Mouse (Mus musculus) spleen, postnatal 36 days (tissue): ENCODE measurements around the gene Fgd5.
"Not testable (repeated sequence)": the region's sequence is repeated elsewhere in the genome, so short reads cannot be mapped to it uniquely, and the experiment has no call there.

Source experiments
- DNase-seq, 2 experiments: peaks; one replicate each; pipeline ENCODE4 v3.0.0; 2022; ENCODE audit warnings: low spot score in 2 of 2, mixed read lengths in 1 of 2

Fgd5 gene

DNA sequence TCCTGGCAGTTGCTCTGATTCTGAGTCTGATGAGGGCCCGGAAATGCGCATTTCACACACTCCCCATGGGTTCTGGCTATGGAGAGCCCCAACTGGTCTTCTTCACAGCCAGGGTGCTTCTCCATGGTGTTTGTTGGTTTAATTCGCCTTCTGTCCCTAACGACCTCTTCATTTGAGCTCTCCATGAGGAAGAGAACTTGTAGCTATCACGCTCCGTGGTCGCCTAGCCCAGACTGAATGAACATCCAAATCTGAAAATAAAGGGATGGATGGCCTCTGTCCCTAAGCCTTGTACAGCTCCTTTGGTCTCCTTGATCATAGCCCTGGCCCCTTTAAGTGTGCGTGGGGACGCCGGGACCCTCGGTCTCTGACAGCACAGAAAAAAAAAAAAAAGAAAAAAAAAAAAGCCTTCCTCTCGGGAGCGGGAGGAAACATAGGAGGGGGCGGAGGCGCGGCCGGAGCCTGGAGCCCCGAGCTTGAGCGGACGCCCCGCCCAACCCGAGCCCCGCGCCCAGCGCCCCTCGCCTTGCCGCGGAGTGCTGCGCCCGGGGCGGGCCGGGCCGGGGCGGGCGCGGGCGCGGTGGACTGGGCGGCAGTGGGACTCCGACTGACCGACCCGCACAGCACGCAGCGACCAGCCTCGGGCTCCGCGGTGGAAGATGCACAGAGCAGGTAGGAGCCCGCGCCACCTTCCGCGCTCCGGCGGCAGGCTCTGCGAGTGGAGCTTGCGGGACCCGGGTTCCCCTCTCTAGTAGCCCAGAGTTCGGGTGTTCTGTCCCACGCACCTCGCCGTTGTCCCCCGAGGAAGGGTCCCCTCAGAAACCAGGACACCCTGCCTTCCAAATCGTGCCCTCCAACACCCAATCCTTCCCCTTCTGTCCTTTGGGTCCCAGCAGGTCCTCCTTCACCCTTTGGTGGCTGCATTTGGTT lies at the start of gene Fgd5:
TSS of gene Fgd5 (plus strand) at position 508 of the 930 bp plus-strand sequence.
- DNase-seq: no peak

DNA sequence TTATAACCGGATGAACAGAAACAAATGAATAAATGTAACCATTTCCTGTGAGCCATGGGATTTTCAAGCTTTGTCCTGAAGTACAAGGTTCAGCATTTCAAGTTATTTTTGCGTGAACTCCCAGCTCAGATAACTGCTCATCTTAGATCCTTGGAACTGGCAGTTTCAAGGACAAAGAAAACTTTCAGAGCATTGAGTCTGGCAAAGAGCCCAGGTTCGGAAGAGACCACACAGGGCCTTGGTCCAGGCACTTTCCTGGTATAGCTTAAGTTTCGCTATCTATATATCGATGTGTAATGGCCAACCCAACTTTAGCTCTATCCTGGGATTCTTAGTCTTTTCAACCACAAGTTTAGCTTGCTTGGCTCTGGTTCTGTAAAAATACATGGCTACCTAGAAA lies 47.4 kb upstream of the Fgd5 start:
- DNase-seq: no peak

DNA sequence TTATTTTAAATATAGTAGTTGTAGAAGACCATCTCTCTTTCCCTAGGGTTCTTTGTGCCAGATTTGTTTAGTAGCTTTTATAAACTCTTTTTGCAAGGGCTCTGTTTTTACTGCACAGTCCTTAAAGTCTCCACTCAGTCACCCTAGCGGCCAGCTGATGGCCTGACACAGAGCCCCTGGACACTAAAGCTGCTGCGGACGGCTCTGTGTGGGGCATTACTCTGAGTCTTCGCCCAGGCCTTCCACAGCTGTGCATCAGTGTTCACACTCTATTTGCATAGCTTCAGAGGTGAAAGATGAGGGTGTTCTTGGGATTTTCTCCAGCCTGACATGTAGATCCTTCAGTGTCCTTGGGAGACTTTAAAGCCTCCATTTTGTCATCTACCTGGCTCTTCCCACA lies 40.2 kb upstream of the Fgd5 start:
- DNase-seq: no peak

DNA sequence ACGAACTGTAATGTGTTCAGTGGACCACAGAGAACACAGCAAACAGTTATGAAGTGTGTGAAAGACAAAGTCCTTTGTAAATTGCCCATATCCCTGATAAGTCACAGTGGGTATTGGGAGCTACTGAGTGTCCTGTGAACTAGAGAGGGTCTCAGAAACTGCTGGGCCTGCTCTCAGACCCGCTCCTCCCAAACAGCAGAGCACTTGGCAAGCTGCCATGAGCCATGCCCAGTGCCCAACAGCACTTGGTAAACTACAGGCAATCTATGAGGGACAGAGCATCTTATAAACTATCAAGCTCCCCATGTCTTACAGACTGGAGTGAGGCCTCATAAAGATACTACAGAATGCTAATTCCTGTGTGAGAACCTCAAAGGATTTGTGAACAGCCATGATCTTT lies 30.3 kb upstream of the Fgd5 start:
- DNase-seq: no peak

DNA sequence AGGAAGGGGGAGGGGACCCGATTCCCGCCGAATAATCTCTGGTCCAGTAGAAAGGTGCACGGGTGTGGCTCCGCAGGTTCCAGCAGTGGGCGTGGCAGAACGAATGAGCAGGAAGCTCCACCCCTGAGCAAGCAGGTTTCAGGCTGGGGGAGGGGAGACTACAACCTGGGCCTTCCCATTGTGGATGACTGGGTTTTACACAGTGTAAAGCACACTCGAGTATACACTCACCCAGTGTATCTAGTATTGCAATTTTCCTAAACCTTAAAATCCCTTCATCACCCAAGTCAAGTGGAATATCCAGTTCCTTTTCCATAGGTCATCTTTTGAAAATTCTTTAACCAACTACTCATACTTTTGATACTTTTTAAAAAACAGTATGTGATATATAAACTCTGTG lies 20.7 kb upstream of the Fgd5 start:
- DNase-seq: not testable (repeated sequence)

DNA sequence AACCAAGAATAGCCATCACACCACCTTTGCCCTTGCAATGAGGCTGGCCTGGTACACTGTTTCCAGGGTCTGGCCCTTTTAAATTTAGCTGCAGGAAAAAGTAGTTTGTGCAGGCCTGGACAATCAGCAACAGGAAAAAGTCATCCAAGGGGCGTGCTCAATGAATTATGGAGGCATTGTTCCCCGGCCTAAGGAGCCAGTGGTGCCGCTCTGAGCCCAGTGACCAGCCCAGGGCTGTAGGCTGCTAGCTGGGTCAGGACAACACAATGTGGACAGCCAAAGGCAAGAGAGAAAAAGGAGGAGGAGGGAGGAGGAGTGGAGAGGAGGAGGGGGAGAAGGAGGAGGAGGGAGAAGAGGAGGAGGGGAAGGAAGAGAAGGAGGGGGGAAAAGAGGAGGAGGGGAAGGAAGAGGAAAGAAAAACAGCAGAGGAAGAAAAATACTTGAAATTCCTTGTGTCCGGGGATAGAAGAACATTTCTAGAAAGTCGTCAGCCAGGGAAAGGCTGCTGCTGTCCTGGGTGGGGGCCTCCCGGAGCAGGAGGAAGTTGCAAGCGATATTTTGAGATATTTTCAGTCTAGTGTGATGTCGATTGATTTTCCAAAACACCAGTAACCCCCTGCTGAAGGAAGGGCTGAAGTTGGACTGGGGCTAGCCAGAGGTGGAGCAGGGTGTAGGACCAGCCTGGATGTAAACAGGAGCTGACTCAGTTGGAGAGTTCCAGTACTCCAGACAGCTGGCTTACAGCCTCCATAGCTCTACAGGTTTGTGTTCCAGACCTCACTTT lies 18.5 kb upstream of the Fgd5 start:
- no peak for DNase-seq

DNA sequence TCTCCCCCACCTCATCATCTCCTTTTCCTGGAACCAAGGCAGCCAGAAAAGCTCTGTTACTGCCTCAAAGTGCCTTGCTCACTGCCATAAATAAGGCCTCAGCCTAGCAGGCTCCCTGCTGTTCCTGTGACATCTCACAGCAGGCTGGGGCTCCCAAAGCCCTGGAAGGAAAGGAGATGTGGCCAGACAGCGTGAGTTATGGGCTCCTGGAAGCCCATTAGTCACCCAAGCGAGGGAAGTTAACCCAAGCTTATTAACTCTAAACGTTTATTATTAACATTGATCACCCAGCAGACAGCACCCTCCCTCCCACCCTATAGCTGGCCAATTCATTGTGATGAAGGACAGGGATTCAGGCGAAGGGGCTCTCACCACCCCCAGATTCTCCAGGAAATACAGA lies 15.2 kb upstream of the Fgd5 start:
- DNase-seq: no peak

DNA sequence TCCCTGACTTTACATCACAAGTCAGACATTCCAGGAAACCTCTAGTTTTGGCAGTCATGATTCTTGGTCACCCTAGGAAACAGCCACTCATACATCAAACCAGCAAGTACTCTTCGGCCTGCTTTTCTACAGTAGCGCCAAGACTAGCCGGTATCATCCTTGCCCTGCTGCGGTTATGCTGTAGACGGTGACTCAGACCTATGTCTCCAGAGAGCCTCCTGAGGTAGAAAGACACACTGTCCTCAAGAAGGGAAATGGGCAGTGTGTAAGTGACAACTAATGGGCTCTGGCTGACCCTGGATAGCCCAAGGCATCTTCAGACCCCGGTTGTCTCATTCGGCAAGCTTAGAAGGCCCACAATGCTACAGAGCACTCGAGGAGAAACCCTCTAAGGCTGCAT lies 13.6 kb upstream of the Fgd5 start:
- DNase-seq: no peak

DNA sequence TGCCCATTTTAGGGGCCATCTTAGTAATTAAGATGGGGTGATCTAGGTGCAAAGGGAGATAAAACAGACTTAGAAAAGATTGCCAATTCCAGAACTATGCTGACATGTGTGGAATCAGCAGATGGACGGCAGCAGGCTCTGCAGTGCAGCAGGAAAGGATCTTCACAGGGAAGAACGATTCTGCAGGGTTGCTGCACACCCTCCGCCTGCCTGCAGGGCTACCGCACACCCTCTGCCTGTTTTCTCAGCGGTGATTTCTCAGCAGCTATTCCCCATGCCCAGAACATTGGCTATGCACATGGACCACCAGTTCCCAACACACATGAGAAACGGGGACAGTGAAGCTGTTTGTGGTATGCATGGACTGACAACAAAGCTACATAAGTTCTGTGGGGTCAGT lies 12.7 kb upstream of the Fgd5 start:
- DNase-seq: no peak

DNA sequence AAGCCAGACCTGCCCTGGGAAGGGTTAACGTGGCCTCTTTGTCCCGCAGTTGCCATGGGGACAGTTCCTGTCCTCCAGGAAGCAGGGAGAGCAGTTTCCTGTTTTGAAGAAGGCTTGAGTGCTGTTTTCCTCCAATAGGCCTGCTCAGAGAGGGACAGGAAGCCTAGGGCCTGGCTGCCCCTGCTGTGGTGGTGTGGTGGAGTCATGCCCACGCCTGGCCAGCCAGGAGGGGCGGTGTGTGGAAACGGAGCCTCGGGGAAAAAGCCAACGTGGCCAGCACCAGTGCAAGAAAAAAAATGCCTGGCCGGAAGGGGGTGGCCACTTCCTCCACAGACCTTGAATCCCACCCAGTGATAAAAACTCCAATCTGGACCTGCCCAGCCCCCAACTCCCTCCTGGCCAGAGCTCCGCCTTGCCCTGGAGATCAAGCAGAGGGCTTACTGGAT lies 6.5 kb upstream of the Fgd5 start:
- peak; percentile 9 to 22 for DNase-seq

DNA sequence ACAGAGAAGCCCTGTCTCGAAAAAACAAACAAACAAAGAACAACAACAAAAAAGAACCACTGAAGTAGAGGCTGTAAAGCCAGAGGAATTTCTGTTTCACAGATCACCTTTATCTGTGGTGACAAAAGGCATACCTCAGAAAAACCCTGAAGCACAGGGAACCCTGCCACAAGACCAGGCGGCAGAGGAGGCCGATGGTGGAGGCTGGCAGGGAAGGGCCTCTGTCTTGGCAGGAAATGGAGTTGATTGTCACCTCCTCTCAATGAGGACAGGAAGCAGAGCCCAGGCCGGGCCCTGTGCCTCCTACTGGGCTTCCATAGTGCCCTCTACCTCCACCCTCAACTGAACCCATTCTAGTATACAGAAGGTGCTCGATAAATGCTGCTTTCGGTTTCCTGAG lies 4.7 kb upstream of the Fgd5 start:
- no peak for DNase-seq

DNA sequence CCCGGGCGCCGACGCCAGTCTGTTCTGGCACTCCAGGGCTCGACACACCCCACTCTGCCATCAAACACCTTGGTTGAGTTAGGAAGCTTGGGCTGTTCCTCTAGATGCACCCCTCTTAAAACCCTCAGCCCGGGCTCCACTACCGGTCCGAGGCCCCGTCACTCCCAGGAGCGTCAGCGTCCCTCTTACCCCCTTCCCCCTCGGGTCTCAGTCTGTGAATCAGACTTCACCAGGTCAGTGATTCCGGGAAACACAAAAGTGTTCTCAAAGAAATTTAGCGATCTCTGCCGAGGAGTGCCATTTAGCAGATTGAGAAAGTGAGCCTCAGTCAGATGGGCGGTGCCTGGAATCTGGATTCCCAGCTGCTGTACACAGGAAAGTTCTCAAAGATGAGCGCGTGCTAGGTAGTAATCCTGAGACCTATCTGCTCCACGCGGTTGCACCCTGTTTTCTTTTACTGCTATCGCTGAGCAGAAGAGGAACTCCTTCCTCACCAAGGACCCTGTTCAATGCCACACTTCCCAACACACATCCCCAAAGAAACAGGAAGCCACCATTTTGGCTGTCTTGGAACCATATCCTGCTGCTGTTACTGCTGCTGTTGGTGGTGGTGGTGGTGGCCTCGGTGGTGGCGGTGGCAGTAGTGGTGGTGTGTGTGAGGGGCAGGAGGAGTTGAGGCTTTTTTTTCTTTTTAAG lies 771 bp downstream of the Fgd5 start:
- DNase-seq: no peak

DNA sequence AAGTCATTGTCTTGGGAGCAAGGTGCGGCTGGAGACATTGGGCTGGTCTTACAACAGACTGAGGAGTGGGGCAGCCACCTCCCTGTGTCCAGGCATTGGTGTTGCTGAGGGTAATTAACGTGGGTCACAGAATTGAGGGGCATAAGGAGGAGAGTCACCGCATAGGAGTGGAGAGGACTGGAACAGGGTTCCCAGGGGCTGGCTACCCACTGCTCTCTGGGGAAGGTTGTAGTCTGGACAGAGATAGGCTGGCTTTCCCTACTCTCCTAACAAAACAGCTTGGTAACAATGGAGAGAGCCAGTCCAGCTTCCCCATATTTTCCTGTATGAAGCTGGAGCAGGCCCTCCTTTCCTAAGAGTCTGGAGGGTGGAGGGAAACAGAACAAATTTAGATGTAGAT lies 1.3 kb downstream of the Fgd5 start:
- no peak for DNase-seq

DNA sequence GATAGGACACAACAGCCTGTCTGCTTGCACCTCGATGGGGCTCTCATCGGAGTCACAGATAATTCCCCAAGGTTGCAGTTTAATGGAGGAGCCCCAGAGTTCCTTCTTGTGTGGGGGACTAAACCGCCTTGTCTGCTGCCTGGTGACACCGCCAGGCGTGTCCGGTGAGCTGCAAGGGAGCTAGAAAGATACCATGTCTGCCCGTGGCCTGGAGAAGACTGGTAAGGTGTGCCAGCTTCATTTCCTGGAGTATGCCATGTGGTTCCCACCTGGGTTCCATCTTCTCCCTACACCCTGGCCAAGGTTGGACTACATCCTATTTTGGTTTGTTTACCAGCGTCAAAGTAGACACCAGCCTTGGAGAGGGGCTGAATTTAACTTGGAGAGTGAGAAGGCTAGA lies 11.4 kb downstream of the Fgd5 start:
- no peak for DNase-seq

DNA sequence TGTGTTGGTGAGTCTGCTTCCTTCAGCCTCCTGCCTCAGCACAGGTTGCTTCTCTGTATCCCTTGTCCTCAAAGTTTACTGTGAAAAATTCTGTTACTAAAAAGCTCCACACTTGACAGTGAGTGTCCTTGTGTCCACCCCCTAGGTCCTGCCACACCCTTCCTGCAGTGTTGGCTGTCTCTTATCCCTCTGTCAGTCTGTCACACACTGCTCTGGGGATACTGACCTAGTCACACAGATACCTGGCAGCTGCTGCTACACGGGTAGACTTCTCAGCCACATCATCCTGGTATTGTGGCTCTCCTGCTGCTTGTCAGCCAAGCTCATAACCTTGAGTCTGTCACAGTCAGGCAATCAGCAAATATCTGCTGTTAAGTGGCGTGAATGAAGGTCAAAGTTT lies 14.1 kb downstream of the Fgd5 start:
- peak in 1 of 2 experiments; percentile 27 for DNase-seq

DNA sequence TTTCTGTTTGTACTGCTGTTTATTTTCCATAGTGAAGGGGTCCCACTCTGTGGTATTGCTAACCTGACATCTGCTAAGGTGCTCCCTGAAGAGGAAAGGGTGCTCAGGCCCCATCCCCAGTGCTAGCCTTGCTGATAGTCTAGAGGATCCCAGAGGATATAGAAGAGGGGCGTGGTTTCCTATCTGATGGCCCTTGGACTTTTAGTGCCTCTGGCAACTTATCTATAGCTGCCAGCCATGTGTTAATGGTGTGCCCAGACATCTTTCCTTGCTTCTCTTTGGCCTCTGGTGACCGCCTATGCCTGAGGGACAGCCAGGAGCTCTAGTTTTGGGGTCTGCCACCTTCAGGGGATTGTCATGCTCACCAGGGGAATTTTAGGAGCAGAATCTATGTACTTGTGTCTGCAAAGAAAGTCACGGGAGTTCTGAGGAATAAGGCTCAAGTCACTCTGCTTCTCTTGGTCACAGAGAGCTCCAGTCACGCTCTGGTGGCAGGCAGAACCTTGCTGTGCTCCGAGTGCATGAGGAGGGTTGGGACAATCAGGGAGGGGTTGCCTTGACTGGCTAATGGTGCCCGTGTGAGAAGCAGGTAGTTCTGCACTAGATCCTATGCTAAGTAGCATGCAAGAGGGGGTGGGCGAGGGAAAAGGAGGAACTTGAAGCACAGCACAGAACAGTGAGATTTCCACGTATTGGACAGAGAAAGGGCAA lies 15.3 kb downstream of the Fgd5 start:
- no peak for DNase-seq

DNA sequence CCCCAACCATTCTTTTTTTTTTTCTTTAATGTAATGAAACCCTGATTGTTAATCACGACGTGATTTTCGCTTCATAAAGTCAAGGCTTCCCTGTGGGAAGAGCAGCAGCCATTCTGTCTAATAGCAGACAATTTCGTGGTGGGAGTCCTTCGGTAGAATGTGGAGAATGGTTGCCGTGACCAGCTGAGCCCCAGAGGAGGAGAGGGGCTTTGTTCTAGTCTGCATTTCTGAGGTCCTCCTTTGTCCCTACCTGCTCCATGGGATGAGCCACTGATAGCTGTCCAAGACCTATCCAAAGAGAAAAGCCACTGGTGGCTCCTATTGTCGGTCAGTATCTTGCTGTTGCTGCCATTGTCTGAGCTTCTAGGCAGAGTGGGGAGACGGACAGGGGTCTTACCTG lies 17.4 kb downstream of the Fgd5 start:
- DNase-seq: no peak

DNA sequence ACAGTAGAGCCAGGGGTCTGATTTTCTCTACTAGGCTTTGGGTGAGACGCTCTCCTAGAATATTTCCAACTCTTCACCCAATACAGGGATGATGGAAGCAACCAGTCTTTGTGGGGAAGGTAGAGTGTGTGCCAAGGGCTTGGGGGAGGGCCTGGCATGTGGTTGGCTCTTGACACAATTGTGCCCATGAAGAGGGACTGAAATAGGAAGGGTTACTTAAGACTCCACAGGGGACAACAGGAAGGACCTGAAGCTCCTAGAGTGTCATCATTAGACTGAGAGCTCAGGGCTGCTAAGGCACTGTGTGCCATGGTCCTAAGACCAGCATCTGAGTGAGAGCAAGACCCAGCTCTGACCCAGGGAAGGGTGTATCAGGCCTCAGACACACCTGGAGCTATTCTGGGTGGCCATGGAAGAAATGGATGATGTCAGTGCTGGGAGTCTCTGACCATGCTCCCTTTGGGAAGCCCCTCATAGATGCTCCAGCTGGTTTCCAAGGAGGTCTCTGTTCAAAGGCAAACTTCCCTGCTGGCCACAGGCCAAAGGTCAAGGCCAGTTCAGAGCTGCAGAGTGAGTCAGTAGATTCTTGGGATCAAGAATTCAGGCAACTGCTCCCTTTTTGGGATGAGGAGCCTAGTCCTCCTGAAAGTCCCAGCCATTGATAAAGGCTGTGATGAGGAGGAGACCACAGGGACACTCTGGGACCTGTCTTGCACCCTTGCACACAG lies 24.0 kb downstream of the Fgd5 start:
- DNase-seq: no peak

DNA sequence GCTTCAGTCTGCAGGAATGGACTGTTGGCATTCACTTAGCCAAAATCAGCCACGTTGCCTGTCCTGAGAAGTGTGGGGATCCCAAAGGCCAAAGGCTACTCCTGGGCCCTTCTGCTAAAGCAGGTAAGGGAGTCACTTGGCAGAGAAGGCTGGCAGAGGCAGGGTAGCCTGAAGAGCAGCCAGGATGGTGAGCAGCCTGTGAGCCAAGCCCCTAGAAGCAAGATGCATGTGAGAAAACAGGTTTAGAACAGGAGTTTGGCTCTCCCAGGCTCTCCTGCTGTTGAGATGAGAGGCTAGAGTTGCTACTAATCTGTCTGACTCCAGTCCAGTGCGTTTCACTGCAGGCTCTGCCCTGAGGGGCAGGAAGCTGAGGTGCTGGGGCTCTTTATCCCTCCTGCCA lies 25.0 kb downstream of the Fgd5 start:
- DNase-seq: no peak

DNA sequence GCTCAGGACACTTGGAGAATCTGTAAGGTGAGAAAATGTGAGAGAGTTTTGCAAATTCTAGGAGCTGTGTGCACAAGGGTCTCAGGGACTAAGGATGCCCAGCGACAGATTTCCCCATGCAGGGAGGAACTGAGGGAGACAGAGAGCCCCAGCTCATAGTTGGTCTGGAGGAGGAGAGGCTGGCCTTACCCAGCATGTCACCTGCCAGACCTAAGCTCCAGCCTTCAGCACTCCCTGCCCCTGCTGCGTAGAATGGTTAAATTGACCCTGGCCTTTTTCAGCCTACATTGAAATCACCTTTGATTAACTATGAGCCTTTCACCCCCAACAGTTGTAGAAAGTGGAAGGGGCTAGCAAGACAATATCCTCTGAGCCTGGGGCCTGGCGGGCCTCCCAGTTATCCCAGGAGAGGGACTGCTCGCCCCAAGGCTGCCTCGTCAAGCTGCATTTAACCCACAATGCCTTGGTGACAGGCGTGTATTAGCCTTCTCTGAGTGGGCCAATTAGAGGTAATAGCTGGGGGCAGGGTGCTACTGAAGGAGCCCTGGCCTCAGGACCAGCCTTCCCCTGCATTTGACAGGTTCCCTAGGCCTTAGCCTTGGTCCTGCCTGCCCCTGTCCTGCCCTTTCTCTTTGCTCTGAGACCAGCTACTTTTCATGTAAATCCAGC lies 25.6 kb downstream of the Fgd5 start:
- no peak for DNase-seq
